ENCODE assay signal across 23 mouse cellular contexts in the genomic region with DNA sequence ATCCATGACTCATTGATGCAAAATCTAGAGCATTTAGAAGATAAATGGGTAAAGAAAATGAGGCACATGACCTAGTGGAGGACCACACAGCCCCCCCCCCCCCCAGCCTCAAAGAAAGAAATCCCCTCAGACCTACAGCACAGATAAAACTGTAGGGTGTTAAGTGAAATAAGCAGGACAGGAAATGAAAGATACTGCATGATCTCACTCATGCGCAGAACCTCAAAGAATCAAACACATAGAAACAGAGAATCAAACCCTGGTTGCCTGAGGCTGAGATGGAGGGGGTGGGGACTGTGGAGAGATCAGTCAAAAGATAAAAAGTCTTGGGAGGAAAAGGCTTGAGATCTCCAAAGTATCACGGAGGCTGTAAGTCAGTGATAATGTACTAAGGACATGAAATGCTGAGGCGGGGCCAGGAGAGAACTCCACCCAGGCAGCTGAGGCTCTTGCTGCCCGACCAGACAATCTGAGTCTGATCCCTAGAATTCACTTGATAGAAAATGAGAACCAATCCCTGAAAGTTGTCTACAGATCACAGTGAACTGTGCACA. TPM values are rescaled to one million over a fixed set of nuclear protein-coding genes. Genes with fewer than 3 reads are reported as not detected.
A peak's percentile ranks its signal among the peaks of the same experiment; 100 is the strongest.
DNase-seq lines count a peak whose midpoint lies in the region; ATAC-seq and TF ChIP-seq lines count a peak whose summit lies in the region.
"Had no signal": no experiment of that assay in that cellular context is flagged by ENCODE, and none has a peak within 500 bp of the region (broad histone marks: within the 10 kb centered on the region; RNA-seq: fewer than 3 reads in every experiment).

No protein-coding gene starts in this region.

- no peaks in the 10 kb centered on the region for H3K36me3 ChIP-seq in MEL (ENCODE audit: control insufficient read depth in 1 of 2, insufficient read depth in 2 of 2, low read length in 2 of 2)
- H3K36me3 ChIP-seq in liver, embryonic 16.5 days (ENCODE audit: control insufficient read depth, insufficient read depth) = no peaks in the 10 kb centered on the region
- peaks cover 4% of the 10 kb centered on the region; the same call in 1 of the 2 replicates for H3K36me3 ChIP-seq in midbrain, embryonic 10.5 days
- H3K36me3 ChIP-seq: G1E; hindbrain, embryonic 15.5 days had no signal

- no peaks in the 10 kb centered on the region for H3K27me3 ChIP-seq in MEL (ENCODE audit: control insufficient read depth in 1 of 2, insufficient read depth in 2 of 2, low read length in 2 of 2)
- H3K27me3 ChIP-seq in liver, embryonic 16.5 days (ENCODE audit: control insufficient read depth, insufficient read depth, low read depth, low read length) = no peaks in the 10 kb centered on the region
- no peaks in the 10 kb centered on the region for H3K27me3 ChIP-seq in midbrain, embryonic 10.5 days (ENCODE audit: low read depth, poor library complexity, severe bottlenecking)
- H3K27me3 ChIP-seq: embryonic facial prominence, embryonic 15.5 days had no signal

- no peak for TF ChIP-seq EP300 in MEL (IDR thresholded peaks at IDR 0.05; ENCODE audit: low read depth in 1 of 2, low read length in 2 of 2)

- no peaks in the 10 kb centered on the region for H3K79me2 ChIP-seq in MEL (ENCODE audit: control insufficient read depth, insufficient read depth, low read length, poor library complexity)

- H3K4me2 ChIP-seq in liver, embryonic 16.5 days (ENCODE audit: low read depth, low read length) = peak overlapping the region; percentile 24; the same call in 1 of the 2 replicates
- H3K4me2 ChIP-seq: embryonic facial prominence, embryonic 15.5 days; hindbrain, embryonic 15.5 days had no signal

- no peak overlapping the region for H3K4me3 ChIP-seq in MEL (ENCODE audit: control insufficient read depth in 1 of 2, insufficient read depth in 1 of 2, low read depth in 2 of 2, low read length in 2 of 2)
- H3K4me3 ChIP-seq in liver, embryonic 16.5 days (ENCODE audit: low read depth, low read length) = no peak overlapping the region
- no peak overlapping the region for H3K4me3 ChIP-seq in midbrain, embryonic 10.5 days
- H3K4me3 ChIP-seq: embryonic facial prominence, embryonic 15.5 days; forebrain, embryonic 10.5 days; heart, adult 2 months; hindbrain, embryonic 15.5 days; limb, embryonic 10.5 days had no signal

- peak; percentile 84 for ATAC-seq in liver, embryonic 16.5 days (ENCODE audit: low read depth)

- TF ChIP-seq CTCF in MEL (IDR thresholded peaks at IDR 0.05 in 2 of 3, conservative IDR thresholded peaks at IDR 0.05 in 1 of 3; ENCODE audit: control insufficient read depth in 1 of 3, insufficient read depth in 1 of 3, low read depth in 2 of 3, low read length in 3 of 3, poor library complexity in 1 of 3, severe bottlenecking in 1 of 3) = no peak

- WGBS in liver, embryonic 16.5 days (ENCODE audit: insufficient replicate concordance) = 23% methylated on average over 4 of the region's 4 CpGs
- WGBS in midbrain, embryonic 10.5 days = 90% methylated on average over 4 of the region's 4 CpGs

- no peak overlapping the region for H3K9ac ChIP-seq in MEL (ENCODE audit: control insufficient read depth, low read depth, low read length, poor library complexity, severe bottlenecking)
- no peak overlapping the region for H3K9ac ChIP-seq in liver, embryonic 16.5 days (ENCODE audit: low read depth, low read length)
- H3K9ac ChIP-seq: embryonic facial prominence, embryonic 15.5 days; hindbrain, embryonic 15.5 days had no signal

- peak; percentile 74 for DNase-seq in CD4-positive helper T cell, adult 2 months (ENCODE audit: low read depth, low spot score)
- DNase-seq in MEL (ENCODE audit: low read depth, low spot score) = peak; percentile 32
- DNase-seq in induced T-regulatory cell, adult 2 months (ENCODE audit: low read depth) = peak; percentile 57
- no peak for DNase-seq in kidney, postnatal 25 days
- no peak for DNase-seq in midbrain, embryonic 10.5 days (ENCODE audit: low spot score)
- DNase-seq in kidney, postnatal 10 days = no peak
- DNase-seq: adrenal gland, adult 8-10 months; cerebellum, adult 9-11 months; gastrocnemius, postnatal 10 days; heart, adult 2 months; heart, postnatal 36 days; kidney, adult 18-20 months; kidney, postnatal 4 days; layer of hippocampus, adult 9-11 months; lung, adult 18-20 months; lung, postnatal 14 days; retina, postnatal 1 day had no signal

- H3K4me1 ChIP-seq in MEL (ENCODE audit: control insufficient read depth in 1 of 2, insufficient read depth in 2 of 2, low read length in 2 of 2) = no peaks in the 10 kb centered on the region; a peak in 1 of 4 replicates
- H3K4me1 ChIP-seq in liver, embryonic 16.5 days (ENCODE audit: control insufficient read depth, low read depth, low read length) = peaks cover 9% of the 10 kb centered on the region
- H3K4me1 ChIP-seq in midbrain, embryonic 10.5 days = no peaks in the 10 kb centered on the region
- H3K4me1 ChIP-seq: forebrain, embryonic 10.5 days; hindbrain, embryonic 15.5 days had no signal

- TF ChIP-seq RAD21 in MEL (IDR thresholded peaks at IDR 0.05; ENCODE audit: low read depth, low read length) = no peak

- H3K27ac ChIP-seq in MEL (ENCODE audit: control insufficient read depth, low read depth, low read length) = no peak overlapping the region
- no peak overlapping the region for H3K27ac ChIP-seq in liver, embryonic 16.5 days (ENCODE audit: low read length)
- no peak overlapping the region for H3K27ac ChIP-seq in midbrain, embryonic 10.5 days (replicated peaks)
- H3K27ac ChIP-seq: embryonic facial prominence, embryonic 15.5 days; forebrain, embryonic 10.5 days; heart, adult 2 months; hindbrain, embryonic 15.5 days; limb, embryonic 10.5 days had no signal

- TF ChIP-seq POLR2A in MEL (IDR thresholded peaks at IDR 0.05; ENCODE audit: control insufficient read depth in 1 of 2, insufficient read depth in 1 of 2, low read depth in 1 of 2, low read length in 2 of 2, poor library complexity in 1 of 2) = no peak

- no peaks in the 10 kb centered on the region for H3K9me3 ChIP-seq in MEL (replicated peaks; ENCODE audit: insufficient read depth, low read length)
- no peaks in the 10 kb centered on the region for H3K9me3 ChIP-seq in liver, embryonic 16.5 days (replicated peaks; ENCODE audit: control insufficient read depth, low read length)
- H3K9me3 ChIP-seq in midbrain, embryonic 10.5 days (replicated peaks) = peaks cover 7% of the 10 kb centered on the region
- H3K9me3 ChIP-seq: G1E; limb, embryonic 10.5 days had no signal

TF ChIP-seq in MEL, 35 proteins besides CTCF, POLR2A, EP300 and RAD21:
- no peak for TF ChIP-seq TCF12 (IDR thresholded peaks at IDR 0.05; ENCODE audit: low read depth, low read length)
- peak; percentile 12; the same call in 1 of the 2 replicates for TF ChIP-seq GATA1 (IDR thresholded peaks at IDR 0.05; ENCODE audit: low read depth, low read length)

RNA-seq across cellular contexts. Expression of a gene that starts 29.9 kb away (rescaled TPM):
- total RNA-seq in MEL (2012; rRNA removed) = 5.9 and 6.7 TPM in 2 replicates
- 1 to 10 TPM in 1 of 2 experiments, not detected in 1; 3.0 TPM for polyA plus RNA-seq in MEL (2012; ENCODE audit: insufficient read depth in 1 of 2, insufficient read length in 2 of 2, low read depth in 1 of 2, low replicate concordance in 2 of 2, missing spikeins in 1 of 2)
- polyA plus RNA-seq in liver, embryonic 16.5 days (2015; fragmentation: Nextera tagmentation; extraction: Ambion mirVana) = 6.5 and 6.8 TPM in 2 replicates
- polyA plus RNA-seq in midbrain, embryonic 10.5 days (2016; fragmentation: Nextera tagmentation; extraction: Ambion mirVana) = 7.2 and 7.4 TPM in 2 replicates
- polyA plus RNA-seq: G1E had no signal

Comparison
In these comparisons a context has a peak if more than half of its experiments do, and no peak if none do; other contexts are left out.
1. DNase-seq: peak in CD4-positive helper T cell, adult 2 months (single experiment), MEL (single experiment) and induced T-regulatory cell, adult 2 months (single experiment); none in kidney, postnatal 25 days (0 of 2), midbrain, embryonic 10.5 days (single experiment) and kidney, postnatal 10 days (single experiment).